8 mouse cellular contexts compared by ENCODE assay signal in genomic region chr12:28675121-28675924, GRCm38 (mm10). TPM values are rescaled to one million over a fixed set of nuclear protein-coding genes. Genes with fewer than 3 reads are reported as not detected.
A peak's percentile ranks its signal among the peaks of the same experiment; 100 is the strongest.
DNase-seq lines count a peak whose midpoint lies in the region; ATAC-seq and TF ChIP-seq lines count a peak whose summit lies in the region.

Adi1 (plus strand) TSS chr12:28675231.

- peak; percentile 87 for DNase-seq in ES-E14 (ENCODE audit: low read depth, low spot score)
- peak; percentile 89 for DNase-seq in cerebellum, adult 11-12 months
- peak; percentile 70 to 83 for DNase-seq in heart, postnatal 36 days
- DNase-seq in layer of hippocampus, adult 2 months (ENCODE audit: low spot score in 2 of 2): peak; percentile 85
- DNase-seq in lung, embryonic 14.5 days: peak; percentile 91
- DNase-seq in ovary, adult 18-20 months (ENCODE audit: low spot score): peak; percentile 73
- DNase-seq in thymus, postnatal 0 days (ENCODE audit: low spot score): peak; percentile 80

- peak within 1 kb of the TSS; percentile 83 for H3K9ac ChIP-seq in ES-E14 (ENCODE audit: insufficient read depth, low read depth, low read length, poor library complexity, severe bottlenecking)
- H3K9ac ChIP-seq in forebrain, embryonic 16.5 days (replicated peaks; ENCODE audit: low read depth, low read length): peak within 1 kb of the TSS; percentile 69
- H3K9ac ChIP-seq in lung, embryonic 14.5 days: peak within 1 kb of the TSS; percentile 62

- peak within 1 kb of the TSS; percentile 64 for H3K4me2 ChIP-seq in forebrain, embryonic 16.5 days (ENCODE audit: low read length)
- peak within 1 kb of the TSS; percentile 74 for H3K4me2 ChIP-seq in lung, embryonic 14.5 days

- peak; percentile 98 for ATAC-seq in forebrain, embryonic 16.5 days
- peak; percentile 96 for ATAC-seq in lung, embryonic 14.5 days (ENCODE audit: insufficient read depth)

- H3K4me1 ChIP-seq in ES-E14 (ENCODE audit: control insufficient read depth in 2 of 2, insufficient read depth in 2 of 2, low read length in 2 of 2, poor library complexity in 1 of 2): peaks cover 3 to 9% of the 10 kb centered on the region in 2 experiments; a peak in 1 of 4 replicates
- H3K4me1 ChIP-seq in forebrain, embryonic 16.5 days (replicated peaks; ENCODE audit: control insufficient read depth, insufficient read depth, low read length): peaks cover 10% of the 10 kb centered on the region
- H3K4me1 ChIP-seq in lung, embryonic 14.5 days (ENCODE audit: insufficient read depth): peaks cover 9% of the 10 kb centered on the region

- no peaks in the 10 kb centered on the region for H3K9me3 ChIP-seq in ES-E14 (ENCODE audit: control insufficient read depth, insufficient read depth, low read depth, low read length)
- H3K9me3 ChIP-seq in forebrain, embryonic 16.5 days (ENCODE audit: control insufficient read depth, low read length): no peaks in the 10 kb centered on the region
- H3K9me3 ChIP-seq in lung, embryonic 14.5 days (ENCODE audit: low read depth, low read length): no peaks in the 10 kb centered on the region

- H3K27me3 ChIP-seq in forebrain, embryonic 16.5 days (replicated peaks; ENCODE audit: control insufficient read depth, insufficient read depth, low read length): no peaks in the 10 kb centered on the region
- no peaks in the 10 kb centered on the region for H3K27me3 ChIP-seq in lung, embryonic 14.5 days (ENCODE audit: insufficient read depth, low read length)

- H3K27ac ChIP-seq in ES-E14 (ENCODE audit: insufficient read depth, low read depth, low read length, poor library complexity, severe bottlenecking): peak within 1 kb of the TSS; percentile 79
- H3K27ac ChIP-seq in forebrain, embryonic 16.5 days (ENCODE audit: low read length): peak within 1 kb of the TSS; percentile 89
- peak within 1 kb of the TSS; percentile 96 for H3K27ac ChIP-seq in layer of hippocampus, adult 2 months
- H3K27ac ChIP-seq in lung, embryonic 14.5 days (ENCODE audit: low read depth): peak within 1 kb of the TSS; percentile 95

- intact Hi-C loops in heart, postnatal 36 days (cut with DNase I): loop anchor here (2.0 kb wide), 1 partner anchor 39 kb away; no protein-coding TSS in a partner anchor

- in situ Hi-C loops in ES-E14 (cut with MboI; ENCODE audit: low sequenced_read_pairs in 2 of 2, unreplicated experiment in 2 of 2): no loop called here

- peak within 1 kb of the TSS; percentile 80 to 84 for H3K4me3 ChIP-seq in ES-E14 (ENCODE audit: insufficient read depth in 1 of 2, low read depth in 1 of 2, low read length in 2 of 2, poor library complexity in 1 of 2, severe bottlenecking in 1 of 2)
- peak within 1 kb of the TSS; percentile 54 for H3K4me3 ChIP-seq in forebrain, embryonic 16.5 days (replicated peaks; ENCODE audit: low read length)
- peak within 1 kb of the TSS; percentile 74 for H3K4me3 ChIP-seq in layer of hippocampus, adult 2 months
- peak within 1 kb of the TSS; percentile 53 for H3K4me3 ChIP-seq in lung, embryonic 14.5 days (ENCODE audit: low read depth, low read length)

- no peak for TF ChIP-seq CTCF in layer of hippocampus, adult 2 months (conservative IDR thresholded peaks at IDR 0.05)
- TF ChIP-seq CTCF in lung, embryonic 14.5 days (IDR thresholded peaks at IDR 0.05; ENCODE audit: low read depth): no peak

- 3% methylated on average over 53 of the region's 53 CpGs for WGBS in forebrain, embryonic 16.5 days
- WGBS in lung, embryonic 14.5 days: 2% methylated on average over 53 of the region's 53 CpGs

- H3K36me3 ChIP-seq in ES-E14 (ENCODE audit: control insufficient read depth, insufficient read depth, low read length, poor library complexity, severe bottlenecking): peaks cover 14% of the 10 kb centered on the region
- no peaks in the 10 kb centered on the region for H3K36me3 ChIP-seq in forebrain, embryonic 16.5 days (ENCODE audit: control insufficient read depth, insufficient read depth)
- peaks cover 4% of the 10 kb centered on the region; the same call in 1 of the 2 replicates for H3K36me3 ChIP-seq in lung, embryonic 14.5 days (ENCODE audit: insufficient read depth)

TF ChIP-seq in ES-E14, 5 proteins besides CTCF, POLR2A, EP300 and RAD21:
- no peak for TF ChIP-seq CHD2 (IDR thresholded peaks at IDR 0.05; ENCODE audit: low read depth, low read length)
- TF ChIP-seq MAFK (IDR thresholded peaks at IDR 0.05; ENCODE audit: insufficient read depth, low read depth, low read length): no peak
- no peak for TF ChIP-seq ZC3H11A (IDR thresholded peaks at IDR 0.05; ENCODE audit: borderline replicate concordance, low read depth, low read length)
- TF ChIP-seq ZNF384 (IDR thresholded peaks at IDR 0.05; ENCODE audit: low read depth, low read length): no peak
- TF ChIP-seq HCFC1 (IDR thresholded peaks at IDR 0.05; ENCODE audit: borderline replicate concordance, insufficient read depth, low read length): no peak

RNA-seq across cellular contexts. Expression of gene Adi1, which starts in this region (rescaled TPM):
- total RNA-seq in ES-E14 (2012; rRNA removed): 19.0 and 25.3 TPM in 2 replicates
- polyA plus RNA-seq in forebrain, embryonic 16.5 days (2015; fragmentation: Nextera tagmentation; extraction: Ambion mirVana): 40.4 and 44.3 TPM in 2 replicates
- 10 to 100 TPM; 47.3 to 51.7 TPM for total RNA-seq in heart, postnatal 36 days (2021)
- 10 to 100 TPM; 37.0 to 41.0 TPM for total RNA-seq in layer of hippocampus, adult 2 months (2021)
- 80.8 and 83.7 TPM in 2 replicates for polyA plus RNA-seq in lung, embryonic 14.5 days (2014; fragmentation: Nextera tagmentation; extraction: Ambion mirVana)
- polyA plus RNA-seq in thymus, postnatal 0 days (2015; fragmentation: Nextera tagmentation; extraction: Ambion mirVana): 75.2 and 77.8 TPM in 2 replicates

Comparison
In these comparisons a context has a peak if more than half of its experiments do, and no peak if none do; other contexts are left out.
1. Peak in every context shown above with its lines: DNase-seq, ATAC-seq, H3K4me3 ChIP-seq and H3K27ac ChIP-seq.